Mouse (Mus musculus) midbrain, embryonic 10.5 days (tissue): ENCODE measurements around the gene Ube2j2. TPM values are rescaled to one million over a fixed set of nuclear protein-coding genes. Genes with fewer than 3 reads are reported as not detected.

ENCODE experiments used
- DNase-seq: peaks from one replicate; pipeline ENCODE4 v3.0.0-alpha.2; 2017; ENCODE audit warnings: low spot score
- H3K27ac ChIP-seq: fragments of 300-500 bp; sonication (generic); replicated peaks from 2 replicates; pipeline ENCODE4 v1.5.1; 2016; ENCODE audit warnings: mild to moderate bottlenecking
- H3K27me3 ChIP-seq: fragments of 300-500 bp; sonication (generic); 2 replicates; pipeline ENCODE4 v1.6.1; 2016; ENCODE audit warnings: low read depth, mild to moderate bottlenecking; ENCODE audit not compliant: poor library complexity, severe bottlenecking
- H3K36me3 ChIP-seq: fragments of 300-500 bp; sonication (generic); 2 replicates; pipeline ENCODE4 v1.6.1; 2016; ENCODE audit warnings: mild to moderate bottlenecking, moderate library complexity
- H3K4me1 ChIP-seq: fragments of 300-500 bp; sonication (generic); 2 replicates; pipeline ENCODE4 v1.6.1; 2016
- H3K4me3 ChIP-seq: fragments of 300-500 bp; sonication (generic); 2 replicates; pipeline ENCODE4 v1.5.1; 2016; ENCODE audit warnings: mild to moderate bottlenecking, moderate library complexity
- H3K9me3 ChIP-seq: fragments of 300-500 bp; sonication (generic); replicated peaks from 2 replicates; pipeline ENCODE4 v1.6.1; 2016; ENCODE audit warnings: mild to moderate bottlenecking
- WGBS: fragments of 180-500 bp; shearing (Covaris S2); methylation state at CpG from one replicate; pipeline ENCODE4 v1.1.7; 2016; 5-methylcytosine and 5-hydroxymethylcytosine counted together
- polyA plus RNA-seq: library from polyadenylated mRNA; unstranded; fragments of >200 nt; fragmentation: Nextera tagmentation; extraction: Ambion mirVana; gene quantifications from 2 replicates; pipeline ENCODE4 v1.2.1, GENCODE M21; 2016

Ube2j2 gene
- polyA plus RNA-seq, 1 experiment from 2014 or later, result 161 TPM

DNA sequence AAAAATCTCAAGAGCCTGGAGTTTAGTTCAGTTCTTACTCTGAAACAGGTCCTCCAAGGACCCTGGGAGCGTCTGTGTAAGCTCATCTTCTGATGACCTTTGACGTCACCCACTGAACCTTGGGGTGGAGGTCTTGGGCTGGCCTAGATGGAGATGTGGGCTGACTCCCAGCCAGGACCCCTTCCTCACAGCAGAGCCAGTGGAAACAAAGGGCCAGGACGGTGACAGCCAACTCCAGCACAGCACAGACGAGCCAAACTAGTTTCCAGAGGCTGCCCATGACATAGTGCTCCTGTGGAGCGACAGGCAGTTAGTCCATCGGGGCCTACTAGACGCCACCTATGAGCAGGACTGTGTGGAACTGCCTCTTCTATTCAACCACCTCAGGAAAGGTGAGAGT, 35.4 kb upstream of the Ube2j2 start:
- WGBS, result 86% methylated on average over 7 of the region's 7 CpGs
- no peaks in the 10 kb centered on the region for H3K27me3 ChIP-seq
- no peaks in the 10 kb centered on the region for H3K9me3 ChIP-seq
- no peaks in the 10 kb centered on the region for H3K4me1 ChIP-seq
- H3K27ac ChIP-seq, result no peak overlapping the region
- peaks cover 38% of the 10 kb centered on the region for H3K36me3 ChIP-seq
- DNase-seq, result no peak
- no peak overlapping the region for H3K4me3 ChIP-seq

DNA sequence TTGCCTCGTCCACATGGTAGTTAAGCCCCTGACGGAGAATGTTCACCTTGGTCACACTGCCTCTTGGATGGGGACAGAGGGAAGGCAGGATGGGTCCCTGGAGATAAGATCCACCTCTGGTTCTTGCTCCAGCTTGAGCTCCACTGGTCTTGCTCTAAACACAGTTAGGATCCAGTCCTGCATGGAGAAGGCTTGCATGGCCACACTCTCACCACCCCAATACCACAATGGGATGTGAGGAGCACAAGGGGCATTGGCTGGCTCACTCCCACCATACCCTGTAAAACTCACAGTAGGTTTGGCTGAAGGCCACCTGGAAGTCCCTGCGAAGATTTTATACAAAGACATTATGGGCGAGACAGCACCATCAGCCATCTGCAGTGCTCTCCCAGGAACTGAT, 34.9 kb upstream of the Ube2j2 start:
- DNase-seq, result no peak
- H3K36me3 ChIP-seq, result peaks cover 34% of the 10 kb centered on the region
- WGBS, result 92% methylated on average over 4 of the region's 4 CpGs

DNA sequence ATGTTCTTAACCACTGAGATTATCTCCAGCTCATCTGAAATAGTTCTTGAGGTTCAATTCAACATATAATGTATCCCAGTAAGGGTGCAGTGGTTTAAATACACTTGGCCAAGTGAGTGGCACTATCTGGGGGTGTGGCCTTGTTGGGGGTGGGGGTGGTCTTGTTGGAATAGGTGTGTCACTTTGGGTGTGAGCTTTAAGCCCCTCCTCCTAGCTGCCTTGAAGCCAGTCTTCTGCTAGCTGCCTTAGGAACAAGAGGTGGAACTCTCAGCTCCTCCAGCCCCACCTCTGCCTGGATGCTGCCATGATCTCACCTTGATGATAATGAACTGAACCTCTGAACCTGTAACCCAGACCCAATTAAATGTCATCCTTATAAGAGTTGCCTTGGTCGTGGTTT, 11.6 kb upstream of the Ube2j2 start:
- peaks cover 10% of the 10 kb centered on the region for H3K4me1 ChIP-seq
- DNase-seq, result no peak
- H3K27me3 ChIP-seq, result no peaks in the 10 kb centered on the region
- H3K4me3 ChIP-seq, result no peak overlapping the region
- no peaks in the 10 kb centered on the region for H3K9me3 ChIP-seq
- WGBS, result 80% methylated on average over 1 of the region's 1 CpGs
- H3K27ac ChIP-seq, result no peak overlapping the region
- no peaks in the 10 kb centered on the region for H3K36me3 ChIP-seq

More for the DNA sequence above, 34.9 kb upstream of the Ube2j2 start:
- H3K27me3 ChIP-seq, result no peaks in the 10 kb centered on the region
- H3K4me3 ChIP-seq, result no peak overlapping the region
- H3K4me1 ChIP-seq, result no peaks in the 10 kb centered on the region
- no peak overlapping the region for H3K27ac ChIP-seq
- no peaks in the 10 kb centered on the region for H3K9me3 ChIP-seq

DNA sequence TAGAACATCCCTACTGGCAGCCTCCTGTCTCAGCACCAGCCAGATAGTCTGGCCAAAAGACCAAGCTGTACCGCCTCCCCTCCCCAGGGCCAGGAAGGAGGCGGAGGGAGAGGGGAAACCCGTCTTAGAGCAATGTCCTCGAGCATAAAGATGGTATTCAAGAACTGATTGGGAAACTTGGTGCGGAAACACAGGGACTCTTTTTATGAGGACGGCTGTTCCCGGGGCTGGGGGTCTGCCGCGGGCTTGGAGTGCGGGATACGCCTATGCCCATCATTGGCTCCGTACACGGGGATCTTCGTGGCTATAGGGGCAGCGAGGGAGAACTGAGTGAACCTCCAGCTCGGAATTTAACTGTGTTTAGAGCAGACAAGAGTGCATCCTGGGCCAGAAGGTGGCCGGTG, 580 bp upstream of the Ube2j2 start:
- H3K36me3 ChIP-seq, result peaks cover 24% of the 10 kb centered on the region
- WGBS, result 1% methylated on average over 17 of the region's 17 CpGs
- no peaks in the 10 kb centered on the region for H3K9me3 ChIP-seq
- no peaks in the 10 kb centered on the region for H3K27me3 ChIP-seq
- peak overlapping the region; percentile 98 for H3K4me3 ChIP-seq
- H3K4me1 ChIP-seq, result peaks cover 23% of the 10 kb centered on the region
- no peak for DNase-seq
- peak overlapping the region; percentile 93 for H3K27ac ChIP-seq

DNA sequence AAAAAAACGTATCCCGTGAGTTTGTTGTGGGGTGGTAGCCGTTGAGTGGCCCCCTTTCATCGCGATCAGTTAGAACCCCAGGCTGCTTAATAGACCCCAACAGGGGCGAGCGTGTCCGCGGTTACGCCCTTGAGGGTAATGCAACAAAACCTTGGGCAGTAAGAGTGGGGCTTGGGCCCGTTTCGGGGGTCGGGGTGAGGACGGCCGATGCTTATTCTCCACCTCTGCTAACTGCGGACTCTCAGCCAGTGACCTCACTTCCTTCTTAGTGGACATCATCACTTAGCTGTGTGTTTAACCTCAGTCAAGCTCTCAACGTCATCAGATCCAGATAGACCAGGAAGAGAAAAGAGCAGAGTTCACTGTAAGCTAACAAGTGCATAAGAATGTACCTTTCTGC, 640 bp downstream of the Ube2j2 start:
- Histone ChIP-seq H3K36me3 (peaks cover 36% of the 10 kb centered on the region), H3K4me3 (peak overlapping the region; percentile 98), H3K27me3 (no peaks in the 10 kb centered on the region), H3K9me3 (no peaks in the 10 kb centered on the region), H3K4me1 (peaks cover 23% of the 10 kb centered on the region), H3K27ac (peak overlapping the region; percentile 93)
- DNase-seq, result no peak
- under 1% methylated on average over 17 of the region's 17 CpGs for WGBS

DNA sequence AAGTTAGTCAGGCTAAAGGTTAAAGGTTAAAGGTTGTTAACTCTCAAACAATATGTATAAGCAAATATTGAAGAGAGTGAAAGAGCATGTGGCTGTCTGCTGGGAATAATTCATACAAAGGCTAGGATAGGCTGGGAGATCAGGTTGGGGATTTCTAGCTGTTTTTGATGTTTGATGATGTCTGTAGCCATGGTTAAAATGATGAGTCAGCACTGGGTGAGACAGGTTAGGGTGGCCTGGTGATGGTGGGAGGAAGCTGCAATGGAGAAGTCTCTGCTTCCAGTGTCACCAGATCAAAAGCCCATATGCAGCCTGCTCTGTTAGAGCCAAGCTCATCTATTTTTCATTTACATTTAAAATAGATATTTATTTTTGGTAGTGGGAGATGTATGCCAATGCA, 3.5 kb downstream of the Ube2j2 start:
- DNase-seq, result no peak
- no peak overlapping the region for H3K27ac ChIP-seq
- peaks cover 23% of the 10 kb centered on the region for H3K4me1 ChIP-seq
- H3K36me3 ChIP-seq, result peaks cover 64% of the 10 kb centered on the region
- H3K27me3 ChIP-seq, result no peaks in the 10 kb centered on the region
- H3K9me3 ChIP-seq, result no peaks in the 10 kb centered on the region
- H3K4me3 ChIP-seq, result no peak overlapping the region

DNA sequence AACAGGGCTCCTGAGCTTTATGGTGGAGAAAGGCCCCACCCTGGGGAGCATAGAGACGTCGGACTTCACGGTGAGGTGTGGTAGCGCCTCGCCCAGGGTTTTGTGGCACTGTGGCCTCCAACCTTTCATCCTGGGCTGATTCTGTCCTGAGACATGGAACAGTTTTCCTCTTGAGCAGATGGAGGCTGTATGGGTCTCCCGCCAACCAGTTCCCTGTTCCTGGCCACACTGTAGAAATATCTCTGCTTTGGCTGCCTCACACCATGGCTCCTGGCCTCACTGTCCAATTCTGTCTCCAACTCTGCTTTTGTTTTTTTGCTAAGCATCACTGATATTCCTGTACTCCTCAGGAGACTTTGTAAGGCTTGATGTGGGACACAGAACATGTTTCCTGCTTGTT, 11.9 kb downstream of the Ube2j2 start:
- 92% methylated on average over 6 of the region's 6 CpGs for WGBS
- H3K36me3 ChIP-seq, result peaks cover 90% of the 10 kb centered on the region
- no peaks in the 10 kb centered on the region for H3K27me3 ChIP-seq
- H3K4me1 ChIP-seq, result no peaks in the 10 kb centered on the region
- DNase-seq, result no peak
- no peak overlapping the region for H3K4me3 ChIP-seq
- no peaks in the 10 kb centered on the region for H3K9me3 ChIP-seq
- no peak overlapping the region for H3K27ac ChIP-seq

DNA sequence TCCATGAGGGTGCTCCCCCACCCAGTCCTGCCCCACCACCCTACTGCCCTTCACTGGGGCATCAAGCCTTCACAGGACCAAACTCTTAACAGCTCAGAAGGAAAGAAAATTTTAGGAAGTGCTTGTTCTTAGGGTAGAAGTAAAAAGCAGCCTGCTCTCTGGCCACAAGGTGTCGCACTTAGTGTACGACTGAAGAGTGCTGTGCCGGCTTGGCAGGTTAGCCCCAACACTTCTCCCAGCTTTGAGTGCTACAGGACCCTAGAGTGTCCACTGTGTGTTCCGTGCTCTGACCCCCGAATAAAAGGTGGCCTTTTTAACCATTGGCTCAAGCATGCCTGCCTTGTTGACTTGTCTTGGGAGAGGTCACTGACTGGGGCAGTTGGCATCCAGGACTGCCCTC, 15.6 kb downstream of the Ube2j2 start:
- Histone ChIP-seq H3K4me1 (peaks cover 26% of the 10 kb centered on the region), H3K9me3 (no peaks in the 10 kb centered on the region), H3K27ac (no peak overlapping the region), H3K4me3 (no peak overlapping the region), H3K36me3 (peaks cover 64% of the 10 kb centered on the region), H3K27me3 (no peaks in the 10 kb centered on the region)
- WGBS, result 10% methylated on average over 5 of the region's 5 CpGs
- peak; percentile 75 for DNase-seq

DNA sequence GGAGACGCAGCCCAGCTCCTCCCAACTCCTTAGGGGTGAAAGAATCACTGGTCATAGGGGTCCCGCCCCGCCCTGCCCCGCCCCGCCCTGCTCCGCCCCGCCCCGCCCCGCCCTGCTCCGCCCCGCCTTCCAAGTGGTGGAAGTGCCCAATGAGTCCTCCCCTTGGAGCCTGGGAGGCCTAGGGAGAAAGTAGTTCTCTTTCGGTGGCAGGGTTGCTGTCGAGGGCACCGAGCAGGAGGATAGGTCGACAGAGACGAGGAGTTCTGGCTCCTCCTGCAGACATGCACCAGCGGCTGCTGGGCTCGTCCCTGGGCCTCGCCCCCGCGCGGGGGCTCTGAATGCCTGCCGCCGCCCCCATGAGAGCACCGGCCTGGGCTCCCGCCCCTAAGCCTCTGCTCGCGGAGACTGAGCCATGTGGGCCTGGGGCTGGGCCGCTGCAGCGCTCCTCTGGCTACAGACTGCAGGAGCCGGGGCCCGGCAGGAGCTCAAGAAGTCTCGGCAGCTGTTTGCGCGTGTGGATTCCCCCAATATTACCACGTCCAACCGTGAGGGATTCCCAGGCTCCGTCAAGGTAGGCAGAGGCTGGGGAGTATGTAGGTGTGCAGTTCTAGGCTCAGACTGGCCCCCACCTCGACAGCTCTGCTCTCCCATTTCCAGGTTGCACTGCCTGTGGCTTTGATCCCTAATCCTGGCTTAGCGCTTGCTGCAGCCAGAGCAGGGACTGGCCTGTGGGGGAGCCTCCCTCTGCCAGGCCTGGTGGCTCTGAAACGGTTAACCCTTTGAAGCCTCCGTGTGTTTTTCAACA, 18.7 kb downstream of the Ube2j2 start, which contains the start of gene C1qtnf12:
Gene C1qtnf12 (plus strand): TSS at position 152 of the 805 bp plus-strand sequence.
- H3K36me3 ChIP-seq, result peaks cover 58% of the 10 kb centered on the region
- under 1% methylated on average over 42 of the region's 42 CpGs for WGBS
- peak within 1 kb of the TSS; percentile 83 for H3K27ac ChIP-seq

DNA sequence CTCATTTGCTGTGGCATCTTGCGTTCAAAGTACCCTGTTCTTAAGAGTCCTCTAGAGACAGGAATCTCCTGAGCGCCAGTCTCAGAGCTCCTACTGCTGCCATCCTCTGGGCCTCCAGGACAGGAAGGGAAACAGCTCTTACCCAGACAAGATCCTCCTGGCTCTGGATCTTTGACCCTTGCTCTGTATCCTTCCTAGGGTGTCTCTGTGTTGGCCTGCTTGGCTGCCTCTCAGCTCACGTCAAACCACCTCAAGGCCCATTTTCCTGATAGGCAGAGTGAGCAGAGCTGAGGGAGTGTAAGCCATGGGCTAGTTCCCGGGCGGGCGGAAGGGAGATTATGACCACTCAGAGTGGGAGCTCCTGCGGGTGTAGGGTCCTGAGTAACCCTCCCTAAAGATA, 19.5 kb downstream of the Ube2j2 start:
- H3K27ac ChIP-seq, result peak overlapping the region; percentile 83; the same call in 1 of the 2 replicates
- no peaks in the 10 kb centered on the region for H3K9me3 ChIP-seq
- H3K27me3 ChIP-seq, result no peaks in the 10 kb centered on the region
- H3K4me1 ChIP-seq, result peaks cover 26% of the 10 kb centered on the region
- H3K4me3 ChIP-seq, result peak overlapping the region; percentile 65
- WGBS, result 50% methylated on average over 7 of the region's 7 CpGs
- no peak for DNase-seq
- peaks cover 51% of the 10 kb centered on the region for H3K36me3 ChIP-seq

More for the DNA sequence above, 18.7 kb downstream of the Ube2j2 start, which contains the start of gene C1qtnf12:
- Histone ChIP-seq H3K4me1 (peaks cover 26% of the 10 kb centered on the region), H3K4me3 (peak within 1 kb of the TSS; percentile 65), H3K27me3 (no peaks in the 10 kb centered on the region), H3K9me3 (no peaks in the 10 kb centered on the region)
- DNase-seq, result peak; percentile 65

DNA sequence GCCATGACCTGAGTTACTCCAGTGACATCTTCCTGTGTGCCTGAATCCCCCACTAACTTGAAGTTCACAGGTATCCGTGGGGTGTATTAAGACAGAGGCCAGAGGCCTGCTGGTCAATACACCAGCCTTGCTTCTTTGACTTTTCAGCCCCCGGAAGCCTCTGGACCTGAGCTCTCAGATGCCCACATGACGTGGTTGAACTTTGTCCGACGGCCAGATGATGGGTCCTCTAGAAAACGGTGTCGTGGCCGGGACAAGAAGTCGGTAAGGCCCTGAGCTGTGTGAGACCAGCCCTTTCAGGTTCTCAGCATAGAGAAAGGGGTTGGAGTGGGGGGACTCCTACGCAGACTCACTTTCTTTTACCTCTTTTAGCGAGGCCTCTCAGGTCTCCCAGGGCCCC, 20.8 kb downstream of the Ube2j2 start:
- Histone ChIP-seq H3K4me3 (no peak overlapping the region), H3K9me3 (no peaks in the 10 kb centered on the region), H3K4me1 (peaks cover 26% of the 10 kb centered on the region), H3K27ac (no peak overlapping the region), H3K36me3 (peaks cover 39% of the 10 kb centered on the region), H3K27me3 (no peaks in the 10 kb centered on the region)
- no peak for DNase-seq
- WGBS, result 94% methylated on average over 11 of the region's 11 CpGs

DNA sequence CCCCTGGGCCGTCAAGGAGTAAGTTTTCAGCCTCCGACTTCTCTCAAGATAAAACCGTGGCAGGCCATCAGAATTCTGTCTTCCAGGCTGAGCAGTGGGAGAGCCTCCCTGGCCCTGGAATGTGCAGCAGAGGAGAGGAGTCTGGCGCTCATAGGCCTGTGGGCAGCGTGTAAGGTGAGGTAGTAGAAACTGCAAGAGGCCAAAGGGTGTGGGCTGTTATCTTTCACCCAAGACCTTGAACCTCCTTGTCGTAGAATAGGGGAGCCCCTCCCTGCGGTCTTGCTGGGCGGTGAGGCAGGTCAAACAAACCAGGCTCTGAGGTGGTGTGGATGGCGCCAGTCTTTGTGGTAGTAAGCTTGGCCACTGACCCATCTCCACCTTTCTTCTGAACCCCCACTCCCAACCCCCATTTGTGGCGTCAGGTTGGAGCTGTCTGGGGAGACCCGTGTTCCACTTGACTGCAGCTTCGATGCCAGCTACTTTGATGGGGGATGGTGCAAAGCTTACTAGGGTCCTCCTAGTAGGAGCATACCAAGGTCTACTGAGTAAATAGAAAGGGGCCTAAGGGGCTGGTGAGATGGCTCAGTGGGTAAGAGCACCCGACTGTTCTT, 25.5 kb downstream of the Ube2j2 start:
- DNase-seq, result no peak
- whole genome bisulfite sequencing, result 86% methylated on average over 13 of the region's 13 CpGs

DNA sequence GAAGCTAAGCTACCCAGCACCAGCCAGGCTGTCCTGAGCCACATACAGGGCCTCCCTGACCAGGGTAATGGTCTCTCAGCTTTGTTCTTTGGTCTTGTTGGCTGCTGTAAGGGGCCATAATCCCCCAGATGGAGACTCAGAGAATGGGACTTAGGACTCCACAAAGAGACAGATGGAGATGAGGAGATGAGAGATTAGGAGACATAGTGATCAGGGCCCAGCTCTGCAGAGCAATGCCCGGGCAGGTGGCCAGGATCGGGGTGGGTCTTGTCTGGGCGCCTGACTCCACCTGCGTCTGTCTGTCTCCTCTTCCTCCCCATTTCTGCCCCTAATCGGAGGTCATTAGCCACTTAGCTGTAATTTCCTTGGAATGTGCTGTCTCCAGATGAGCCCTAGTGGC, 26.7 kb downstream of the Ube2j2 start:
- H3K9me3 ChIP-seq, result no peaks in the 10 kb centered on the region
- 83% methylated on average over 5 of the region's 5 CpGs for WGBS
- no peak overlapping the region for H3K27ac ChIP-seq
- H3K36me3 ChIP-seq, result peaks cover 14% of the 10 kb centered on the region
- H3K4me1 ChIP-seq, result peaks cover 9% of the 10 kb centered on the region
- DNase-seq, result no peak
- no peak overlapping the region for H3K4me3 ChIP-seq
- no peaks in the 10 kb centered on the region for H3K27me3 ChIP-seq

More for the DNA sequence above, 25.5 kb downstream of the Ube2j2 start:
- H3K9me3 ChIP-seq, result no peaks in the 10 kb centered on the region
- H3K27me3 ChIP-seq, result no peaks in the 10 kb centered on the region
- H3K27ac ChIP-seq, result no peak overlapping the region
- H3K4me1 ChIP-seq, result peaks cover 9% of the 10 kb centered on the region
- peaks cover 26% of the 10 kb centered on the region for H3K36me3 ChIP-seq
- H3K4me3 ChIP-seq, result no peak overlapping the region
